Mouse (Mus musculus) lung, embryonic 16.5 days (tissue): ENCODE measurements at regions not wholly inside any gene's neighbourhood (a gene's known extent, or its start where the extent isn't known, plus 50 kb on each side); places are given as distances from the start of the nearest gene placed in this dataset.

ENCODE experiments used
- ATAC-seq: fragments of 200-750 bp; cut with Nextera tagmentation; 2 replicates; pipeline ENCODE4 v1.8.0; 2017; ENCODE audit warnings: low read depth, mild to moderate bottlenecking, moderate library complexity
- H3K27ac ChIP-seq: fragments of 300-500 bp; sonication (generic); 2 replicates; pipeline ENCODE4 v1.5.1; 2014; ENCODE audit warnings: mild to moderate bottlenecking, control low read depth, low read length
- H3K27me3 ChIP-seq: fragments of 300-500 bp; sonication (generic); 2 replicates; pipeline ENCODE4 v1.6.1; 2014; ENCODE audit warnings: low read depth, low read length, mixed read lengths; ENCODE audit not compliant: control insufficient read depth, insufficient read depth
- H3K36me3 ChIP-seq: fragments of 300-500 bp; sonication (generic); 2 replicates; pipeline ENCODE4 v1.6.1; 2014; ENCODE audit warnings: low read length; ENCODE audit not compliant: control insufficient read depth, insufficient read depth
- H3K4me1 ChIP-seq: fragments of 300-500 bp; sonication (generic); replicated peaks from 2 replicates; pipeline ENCODE4 v1.6.1; 2014; ENCODE audit warnings: low read length, mixed read lengths; ENCODE audit not compliant: control insufficient read depth, insufficient read depth
- H3K4me2 ChIP-seq: fragments of 300-500 bp; sonication (generic); 2 replicates; pipeline ENCODE4 v1.6.1; 2014; ENCODE audit warnings: low read depth, low read length, control low read depth
- H3K4me3 ChIP-seq: fragments of 300-500 bp; sonication (generic); 2 replicates; pipeline ENCODE4 v1.5.1; 2014; ENCODE audit warnings: mild to moderate bottlenecking, low read length, control low read depth
- H3K9ac ChIP-seq: fragments of 300-500 bp; sonication (generic); 2 replicates; pipeline ENCODE4 v1.6.1; 2014; ENCODE audit warnings: low read length, control low read depth
- H3K9me3 ChIP-seq: fragments of 300-500 bp; sonication (generic); 2 replicates; pipeline ENCODE4 v1.6.1; 2016; ENCODE audit warnings: low read length; ENCODE audit not compliant: control insufficient read depth
- WGBS: fragments of 180-500 bp; shearing (Covaris S2); extraction: QIAGEN DNeasy Blood & Tissue Kit; methylation state at CpG from one replicate; pipeline ENCODE4 v1.1.7; 2014; 5-methylcytosine and 5-hydroxymethylcytosine counted together

GRCm38 (mm10) chr11:117557474-117558381 lies 73.6 kb downstream of the Gm11733 start:
- H3K27ac ChIP-seq = no peak overlapping the region
- H3K9me3 ChIP-seq = peaks cover 2% of the 10 kb centered on the region; the same call in 1 of the 2 replicates
- no peak overlapping the region for H3K4me2 ChIP-seq
- no peaks in the 10 kb centered on the region for H3K36me3 ChIP-seq
- H3K4me1 ChIP-seq = no peaks in the 10 kb centered on the region
- 77% methylated on average over 16 of the region's 16 CpGs for WGBS
- ATAC-seq = peak; percentile 47; the same call in 1 of the 2 replicates
- H3K4me3 ChIP-seq = no peak overlapping the region
- peak overlapping the region; percentile 4; the same call in 1 of the 2 replicates for H3K9ac ChIP-seq
- no peaks in the 10 kb centered on the region for H3K27me3 ChIP-seq

GRCm38 (mm10) chr11:117559839-117560238 lies 75.7 kb downstream of the Gm11733 start:
- Histone ChIP-seq H3K27me3 (no peaks in the 10 kb centered on the region), H3K27ac (no peak overlapping the region), H3K9ac (no peak overlapping the region), H3K4me1 (no peaks in the 10 kb centered on the region), H3K4me3 (no peak overlapping the region), H3K36me3 (no peaks in the 10 kb centered on the region), H3K9me3 (peaks cover 3% of the 10 kb centered on the region; the same call in 1 of the 2 replicates), H3K4me2 (no peak overlapping the region)
- no peak for ATAC-seq

- Histone ChIP-seq H3K4me2 (no peak overlapping the region), H3K4me3 (no peak overlapping the region), H3K36me3 (no peaks in the 10 kb centered on the region), H3K27me3 (no peaks in the 10 kb centered on the region), H3K4me1 (peaks cover 3% of the 10 kb centered on the region), H3K9me3 (no peaks in the 10 kb centered on the region), H3K9ac (no peak overlapping the region), H3K27ac (peak overlapping the region; percentile 64)
- 77% methylated on average over 9 of the region's 9 CpGs for WGBS
- peak; percentile 36 for ATAC-seq
These were observed 83.9 kb downstream of the Gm11733 start for GRCm38 (mm10) chr11:117567961-117568605.

GRCm38 (mm10) chr11:117568606-117568991 lies 84.4 kb downstream of the Gm11733 start:
- H3K4me2 ChIP-seq = no peak overlapping the region
- H3K9ac ChIP-seq = no peak overlapping the region
- no peak overlapping the region for H3K4me3 ChIP-seq
- H3K9me3 ChIP-seq = no peaks in the 10 kb centered on the region
- H3K36me3 ChIP-seq = no peaks in the 10 kb centered on the region
- WGBS = 35% methylated on average over 9 of the region's 9 CpGs
- H3K4me1 ChIP-seq = peaks cover 3% of the 10 kb centered on the region
- H3K27me3 ChIP-seq = no peaks in the 10 kb centered on the region
- ATAC-seq = peak; percentile 69
- peak overlapping the region; percentile 64 for H3K27ac ChIP-seq

- ATAC-seq = no peak
- WGBS = 58% methylated on average over 8 of the region's 8 CpGs
- Histone ChIP-seq H3K4me1 (peaks cover 10% of the 10 kb centered on the region), H3K27me3 (no peaks in the 10 kb centered on the region), H3K9ac (no peak overlapping the region), H3K9me3 (no peaks in the 10 kb centered on the region), H3K27ac (no peak overlapping the region), H3K4me3 (no peak overlapping the region), H3K4me2 (no peak overlapping the region), H3K36me3 (no peaks in the 10 kb centered on the region)
These were observed 84.5 kb upstream of the Tnrc6c start for GRCm38 (mm10) chr11:117569566-117570101.

- ATAC-seq = no peak
These were observed 82.2 kb upstream of the Tnrc6c start for GRCm38 (mm10) chr11:117571858-117572257.

GRCm38 (mm10) chr11:117574721-117575120 lies 79.4 kb upstream of the Tnrc6c start:
- Histone ChIP-seq H3K4me1 (peaks cover 12% of the 10 kb centered on the region), H3K4me3 (no peak overlapping the region), H3K27ac (peak overlapping the region; percentile 47), H3K4me2 (no peak overlapping the region), H3K27me3 (no peaks in the 10 kb centered on the region), H3K9me3 (no peaks in the 10 kb centered on the region), H3K9ac (no peak overlapping the region), H3K36me3 (no peaks in the 10 kb centered on the region)
- 41% methylated on average over 3 of the region's 3 CpGs for WGBS
- ATAC-seq = peak; percentile 85

More at GRCm38 (mm10) chr11:117571858-117572257, 82.2 kb upstream of the Tnrc6c start:
- 88% methylated on average over 3 of the region's 3 CpGs for WGBS
- no peak overlapping the region for H3K9ac ChIP-seq
- no peaks in the 10 kb centered on the region for H3K36me3 ChIP-seq
- H3K4me1 ChIP-seq = peaks cover 15% of the 10 kb centered on the region
- no peak overlapping the region for H3K4me2 ChIP-seq
- no peak overlapping the region for H3K4me3 ChIP-seq
- no peaks in the 10 kb centered on the region for H3K9me3 ChIP-seq
- H3K27me3 ChIP-seq = no peaks in the 10 kb centered on the region
- no peak overlapping the region for H3K27ac ChIP-seq

GRCm38 (mm10) chr11:117579121-117579520 lies 75.0 kb upstream of the Tnrc6c start:
- Histone ChIP-seq H3K4me2 (no peak overlapping the region), H3K4me3 (no peak overlapping the region), H3K27ac (no peak overlapping the region), H3K27me3 (no peaks in the 10 kb centered on the region), H3K9me3 (no peaks in the 10 kb centered on the region), H3K9ac (no peak overlapping the region), H3K36me3 (no peaks in the 10 kb centered on the region), H3K4me1 (peaks cover 10% of the 10 kb centered on the region)
- no peak for ATAC-seq
- 92% methylated on average over 2 of the region's 2 CpGs for WGBS

- no peaks in the 10 kb centered on the region for H3K27me3 ChIP-seq
- WGBS = 20% methylated on average over 3 of the region's 3 CpGs
These were observed 74.4 kb upstream of the Tnrc6c start for GRCm38 (mm10) chr11:117579720-117580119.

More at GRCm38 (mm10) chr11:117579720-117580119, 74.4 kb upstream of the Tnrc6c start:
- Histone ChIP-seq H3K27ac (no peak overlapping the region), H3K4me1 (peaks cover 4% of the 10 kb centered on the region), H3K36me3 (no peaks in the 10 kb centered on the region), H3K9ac (no peak overlapping the region), H3K9me3 (no peaks in the 10 kb centered on the region), H3K4me3 (no peak overlapping the region), H3K4me2 (no peak overlapping the region)
- no peak for ATAC-seq
